Mouse (Mus musculus): ENCODE results near the gene Hsd11b1.

GRCm38 (mm10) chr1:193279492-193279891 is 15.6 kb upstream of the Hsd11b1 start:
- TF ChIP-seq CTCF (IDR thresholded peaks at IDR 0.05; ENCODE audit: low read depth, low read length) (no peak), POLR2A (IDR thresholded peaks at IDR 0.05; ENCODE audit: extremely low read depth, insufficient read depth, low read length) (no peak)

All from liver, adult 2 months (tissue).